Mouse (Mus musculus) MEL (cell line): ENCODE results near the gene Zswim7. TPM values are rescaled to one million over a fixed set of nuclear protein-coding genes. Genes with fewer than 3 reads are reported as not detected.

Experiments
- DNase-seq: peaks from one replicate; pipeline ENCODE4 v3.0.0; 2011; ENCODE audit warnings: low read depth, low spot score
- H3K27ac ChIP-seq: 2 replicates; pipeline ENCODE4 v1.5.1; 2012; ENCODE audit warnings: low read depth, mild to moderate bottlenecking, control low read depth, low read length, moderate library complexity; ENCODE audit not compliant: control insufficient read depth
- H3K27me3 ChIP-seq, 2 experiments: fragments of 150-350 bp in 1 of 2; sonication (generic) in 1 of 2; 2 replicates each; pipeline ENCODE4 v1.6.1; 2012; ENCODE audit warnings: low read length in 2 of 2, mild to moderate bottlenecking in 2 of 2, improper control_type of control experiment in 1 of 2, moderate library complexity in 1 of 2; ENCODE audit not compliant: insufficient read depth in 2 of 2, control insufficient read depth in 1 of 2
- H3K36me3 ChIP-seq, 2 experiments: 2 replicates each; pipeline ENCODE4 v1.6.1; 2012 to 2014; ENCODE audit warnings: low read length in 2 of 2, improper control_type of control experiment in 1 of 2, inconsistent platforms in 1 of 2, mild to moderate bottlenecking in 1 of 2; ENCODE audit not compliant: insufficient read depth in 2 of 2, control insufficient read depth in 1 of 2
- H3K4me1 ChIP-seq, 2 experiments: fragments of 150-350 bp in 1 of 2; sonication (generic) in 1 of 2; 2 replicates each; pipeline ENCODE4 v1.6.1; 2012; ENCODE audit warnings: low read length in 2 of 2, improper control_type of control experiment in 1 of 2, mild to moderate bottlenecking in 1 of 2; ENCODE audit not compliant: insufficient read depth in 2 of 2, control insufficient read depth in 1 of 2
- H3K4me3 ChIP-seq, 2 experiments: fragments of 150-350 bp in 1 of 2; sonication (generic) in 1 of 2; 2 replicates each; pipeline ENCODE4 v1.5.1; 2012; ENCODE audit warnings: low read depth in 2 of 2, low read length in 2 of 2, mild to moderate bottlenecking in 2 of 2, moderate library complexity in 2 of 2, control low read depth in 1 of 2, improper control_type of control experiment in 1 of 2; ENCODE audit not compliant: control insufficient read depth in 1 of 2, insufficient read depth in 1 of 2
- H3K79me2 ChIP-seq: 2 replicates; pipeline ENCODE4 v1.6.1; 2012; ENCODE audit warnings: mild to moderate bottlenecking, low read length, moderate library complexity; ENCODE audit not compliant: control insufficient read depth, poor library complexity, insufficient read depth
- H3K9ac ChIP-seq: 2 replicates; pipeline ENCODE4 v1.6.1; 2012; ENCODE audit warnings: low read depth, mild to moderate bottlenecking, control low read depth, low read length, moderate library complexity; ENCODE audit not compliant: control insufficient read depth, poor library complexity, severe bottlenecking
- H3K9me3 ChIP-seq: fragments of 150-350 bp; sonication (generic); replicated peaks from 2 replicates; pipeline ENCODE4 v1.6.1; 2012; ENCODE audit warnings: mild to moderate bottlenecking, low read length, improper control_type of control experiment, moderate library complexity; ENCODE audit not compliant: insufficient read depth
- CHD1 ChIP-seq: IDR thresholded peaks from 2 replicates; pipeline ENCODE4 v1.6.1; 2012; ENCODE audit warnings: low read depth, mild to moderate bottlenecking, inconsistent platforms, low read length, improper control_type of control experiment
- CHD2 ChIP-seq: IDR thresholded peaks from 2 replicates; pipeline ENCODE4 v1.6.1; 2011; ENCODE audit warnings: low read length, improper control_type of control experiment
- CTCF ChIP-seq, 3 experiments: IDR thresholded peaks in 2 of 3; conservative IDR thresholded peaks in 1 of 3; 2 replicates each; pipeline ENCODE4 v1.5.1; 2011 to 2012; ENCODE audit warnings: low read length in 3 of 3, low read depth in 2 of 3, mild to moderate bottlenecking in 2 of 3, improper control_type of control experiment in 1 of 3, inconsistent platforms in 1 of 3, mixed read lengths in 1 of 3, moderate library complexity in 1 of 3; ENCODE audit not compliant: control insufficient read depth in 1 of 3, insufficient read depth in 1 of 3, poor library complexity in 1 of 3, severe bottlenecking in 1 of 3
- E2F4 ChIP-seq: IDR thresholded peaks from 2 replicates; pipeline ENCODE4 v1.6.1; 2011; ENCODE audit warnings: low read depth, low read length, improper control_type of control experiment, borderline replicate concordance
- EP300 ChIP-seq, 2 experiments: IDR thresholded peaks; 2 replicates each; pipeline ENCODE4 v1.6.1; 2011; ENCODE audit warnings: improper control_type of control experiment in 2 of 2, low read length in 2 of 2, low read depth in 1 of 2, mild to moderate bottlenecking in 1 of 2
- ETS1 ChIP-seq: IDR thresholded peaks from 2 replicates; pipeline ENCODE4 v1.6.1; 2012; ENCODE audit warnings: low read depth, mild to moderate bottlenecking, inconsistent platforms, low read length, improper control_type of control experiment, moderate library complexity
- GATA1 ChIP-seq: IDR thresholded peaks from 2 replicates; pipeline ENCODE4 v1.6.1; 2011; ENCODE audit warnings: low read depth, low read length, improper control_type of control experiment
- HCFC1 ChIP-seq: IDR thresholded peaks from 2 replicates; pipeline ENCODE4 v1.6.1; 2012; ENCODE audit warnings: low read depth, mild to moderate bottlenecking, inconsistent platforms, low read length, improper control_type of control experiment, moderate library complexity
- JUND ChIP-seq: IDR thresholded peaks from 2 replicates; pipeline ENCODE4 v1.6.1; 2011; ENCODE audit warnings: low read depth, mild to moderate bottlenecking, improper control_type of control experiment, low read length
- MAFK ChIP-seq: IDR thresholded peaks from 2 replicates; pipeline ENCODE4 v1.6.1; 2011; ENCODE audit warnings: low read depth, mild to moderate bottlenecking, low read length, improper control_type of control experiment, borderline replicate concordance
- MAX ChIP-seq: IDR thresholded peaks from 2 replicates; pipeline ENCODE4 v1.6.1; 2011; ENCODE audit warnings: low read length, improper control_type of control experiment
- MAZ ChIP-seq: IDR thresholded peaks from 2 replicates; pipeline ENCODE4 v1.6.1; 2012; ENCODE audit warnings: low read depth, mild to moderate bottlenecking, inconsistent platforms, low read length, improper control_type of control experiment
- MEF2A ChIP-seq: IDR thresholded peaks from 2 replicates; pipeline ENCODE4 v1.6.1; 2014; ENCODE audit warnings: low read depth, mild to moderate bottlenecking, inconsistent platforms, low read length, improper control_type of control experiment; ENCODE audit not compliant: poor library complexity, insufficient replicate concordance, severe bottlenecking; ENCODE audit errors: extremely low read depth
- MXI1 ChIP-seq: IDR thresholded peaks from 2 replicates; pipeline ENCODE4 v1.6.1; 2011; ENCODE audit warnings: mild to moderate bottlenecking, low read depth, low read length, improper control_type of control experiment
- MYB ChIP-seq: IDR thresholded peaks from 2 replicates; pipeline ENCODE4 v1.6.1; 2011; ENCODE audit warnings: mild to moderate bottlenecking, low read depth, low read length, improper control_type of control experiment
- MYC ChIP-seq: IDR thresholded peaks from 2 replicates; pipeline ENCODE4 v1.6.1; 2011; ENCODE audit warnings: low read depth, mild to moderate bottlenecking, low read length, improper control_type of control experiment, moderate library complexity
- NRF1 ChIP-seq: IDR thresholded peaks from 2 replicates; pipeline ENCODE4 v1.6.1; 2014; ENCODE audit warnings: low read depth, mild to moderate bottlenecking, inconsistent platforms, low read length, improper control_type of control experiment, moderate library complexity; ENCODE audit not compliant: poor library complexity, insufficient read depth, severe bottlenecking
- POLR2A ChIP-seq, 2 experiments: IDR thresholded peaks; 2 replicates each; pipeline ENCODE4 v1.6.1; 2011 to 2012; ENCODE audit warnings: low read length in 2 of 2, mild to moderate bottlenecking in 2 of 2, control low read depth in 1 of 2, improper control_type of control experiment in 1 of 2, low read depth in 1 of 2, moderate library complexity in 1 of 2; ENCODE audit not compliant: control insufficient read depth in 1 of 2, insufficient read depth in 1 of 2, poor library complexity in 1 of 2
- POLR2AphosphoS5 ChIP-seq: IDR thresholded peaks from 2 replicates; pipeline ENCODE4 v1.6.1; 2012; ENCODE audit warnings: low read depth, borderline replicate concordance, mild to moderate bottlenecking, inconsistent platforms, low read length, moderate library complexity, mixed read lengths
- RAD21 ChIP-seq: IDR thresholded peaks from 2 replicates; pipeline ENCODE4 v1.6.1; 2011; ENCODE audit warnings: mild to moderate bottlenecking, low read depth, low read length, improper control_type of control experiment
- RCOR1 ChIP-seq: IDR thresholded peaks from 2 replicates; pipeline ENCODE4 v1.6.1; 2012; ENCODE audit warnings: low read depth, mild to moderate bottlenecking, inconsistent platforms, low read length, improper control_type of control experiment
- SIN3A ChIP-seq: IDR thresholded peaks from 2 replicates; pipeline ENCODE4 v1.6.1; 2012; ENCODE audit warnings: low read length, improper control_type of control experiment, inconsistent platforms
- SMC3 ChIP-seq: IDR thresholded peaks from 2 replicates; pipeline ENCODE4 v1.6.1; 2011; ENCODE audit warnings: low read depth, low read length, improper control_type of control experiment
- TAL1 ChIP-seq: IDR thresholded peaks from 2 replicates; pipeline ENCODE4 v1.6.1; 2012; ENCODE audit warnings: mild to moderate bottlenecking, inconsistent platforms, low read length, moderate library complexity, mixed read lengths
- TBP ChIP-seq: IDR thresholded peaks from 2 replicates; pipeline ENCODE4 v1.8.0; 2011; ENCODE audit warnings: low read depth, low read length, improper control_type of control experiment
- TCF12 ChIP-seq: IDR thresholded peaks from 2 replicates; pipeline ENCODE4 v1.6.1; 2014; ENCODE audit warnings: low read depth, mild to moderate bottlenecking, inconsistent platforms, low read length, improper control_type of control experiment, moderate library complexity
- UBTF ChIP-seq: IDR thresholded peaks from 2 replicates; pipeline ENCODE4 v1.6.1; 2012; ENCODE audit warnings: low read depth, mild to moderate bottlenecking, inconsistent platforms, low read length, improper control_type of control experiment, moderate library complexity, borderline replicate concordance; ENCODE audit not compliant: insufficient read depth
- USF1 ChIP-seq: IDR thresholded peaks from 2 replicates; pipeline ENCODE4 v1.6.1; 2014; ENCODE audit warnings: low read depth, mild to moderate bottlenecking, inconsistent platforms, low read length, improper control_type of control experiment, moderate library complexity
- ZC3H11A ChIP-seq: IDR thresholded peaks from 2 replicates; pipeline ENCODE4 v1.6.1; 2012; ENCODE audit warnings: low read depth, mild to moderate bottlenecking, inconsistent platforms, low read length, improper control_type of control experiment
- ZNF384 ChIP-seq: IDR thresholded peaks from 2 replicates; pipeline ENCODE4 v1.6.1; 2012; ENCODE audit warnings: low read depth, mild to moderate bottlenecking, inconsistent platforms, low read length, improper control_type of control experiment
- polyA plus RNA-seq, 2 experiments: library from polyadenylated mRNA; stranded (reverse) in 1 of 2; unstranded in 1 of 2; fragments of >175 nt in 1 of 2; fragments of >200 nt in 1 of 2; gene quantifications; 2 replicates each; pipeline versions ENCODE4 v1.2.1 to v1.2.4; 2012; ENCODE audit warnings: low replicate concordance in 2 of 2, low read depth in 1 of 2; ENCODE audit not compliant: insufficient read length in 2 of 2, insufficient read depth in 1 of 2, missing spikeins in 1 of 2
- total RNA-seq: library from RNA; depleted of rRNA; stranded (reverse); fragments of 300-350 nt; gene quantifications from 2 replicates; pipeline ENCODE4 v1.2.3, GENCODE M21; 2012

Zswim7 gene
- total and polyA plus RNA-seq, 3 experiments = 15.1 to 18.7 TPM; not detected in 1

- H3K9ac ChIP-seq = peak overlapping the region; percentile 97
- peak overlapping the region; percentile 84 to 92 for H3K4me3 ChIP-seq
- no peaks in the 10 kb centered on the region for H3K9me3 ChIP-seq
- peak overlapping the region; percentile 56 for H3K27ac ChIP-seq
- peaks cover 0 to 14% of the 10 kb centered on the region in 2 experiments; a peak in 3 of 4 replicates for H3K36me3 ChIP-seq
- H3K27me3 ChIP-seq = no peaks in the 10 kb centered on the region
- TF ChIP-seq ZNF384 = no peak
- no peak for TF ChIP-seq MAFK
- TF ChIP-seq SMC3 = 0 out of 2 replicates have a peak, but pooled peaks have one; percentile 6
- no peak for TF ChIP-seq POLR2A (IDR thresholded peaks at IDR 0.05; ENCODE audit: control insufficient read depth in 1 of 2, insufficient read depth in 1 of 2, low read depth in 1 of 2, low read length in 2 of 2, poor library complexity in 1 of 2)
- TF ChIP-seq GATA1 = no peak
- TF ChIP-seq, all 39 proteins: peak for 1
- DNase-seq = peak; percentile 72
- Histone ChIP-seq H3K4me1 (peaks cover 3 to 8% of the 10 kb centered on the region in 2 experiments; a peak in 3 of 4 replicates), H3K79me2 (peaks cover 8% of the 10 kb centered on the region)
Observed at GRCm38 (mm10) chr11:62281601-62281997, 424 bp upstream of the Zswim7 start.

DNA sequence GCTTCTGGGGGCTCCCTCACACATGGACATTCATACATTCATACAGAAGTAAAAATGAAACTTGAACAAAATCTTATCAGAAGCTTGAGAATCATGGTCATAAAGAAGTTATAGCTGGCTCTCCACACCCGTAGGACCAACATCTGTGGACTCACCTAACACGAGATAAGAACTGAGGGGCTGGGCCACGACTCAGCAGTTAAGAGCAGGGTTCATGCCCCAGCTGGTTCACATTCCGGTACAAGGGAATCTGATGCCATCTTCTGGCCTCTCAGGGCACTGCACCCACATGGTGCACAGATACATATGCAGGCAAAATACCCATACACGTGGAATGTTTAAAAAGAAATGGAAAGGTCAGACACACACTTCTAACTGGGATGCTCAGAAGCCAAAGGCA, 3.1 kb downstream of the Zswim7 start:
- peak overlapping the region; percentile 4 to 42; a peak in 3 of 4 replicates for H3K4me3 ChIP-seq
- H3K36me3 ChIP-seq = peaks cover 0 to 14% of the 10 kb centered on the region in 2 experiments; a peak in 2 of 4 replicates
- H3K9me3 ChIP-seq = no peaks in the 10 kb centered on the region
- DNase-seq = peak; percentile 97
- H3K27ac ChIP-seq = no peak overlapping the region
- H3K9ac ChIP-seq = peak overlapping the region; percentile 19; the same call in 1 of the 2 replicates
- H3K4me1 ChIP-seq = peaks cover 3 to 8% of the 10 kb centered on the region in 2 experiments; a peak in 3 of 4 replicates
- peaks cover 8% of the 10 kb centered on the region for H3K79me2 ChIP-seq
- H3K27me3 ChIP-seq = no peaks in the 10 kb centered on the region
- peak; percentile 92 for TF ChIP-seq MAX
- TF ChIP-seq EP300 (IDR thresholded peaks at IDR 0.05; ENCODE audit: low read depth in 1 of 2, low read length in 2 of 2) = peak; percentile 55 to 70; a peak in 3 of 4 replicates
- peak; percentile 100 for TF ChIP-seq SMC3
- peak; percentile 58 for TF ChIP-seq TCF12
- 0 out of 2 replicates have a peak, but pooled peaks have one; percentile 15 for TF ChIP-seq NRF1
- no peak for TF ChIP-seq UBTF
- no peak for TF ChIP-seq CHD1
- no peak for TF ChIP-seq USF1
- TF ChIP-seq TBP = no peak
- TF ChIP-seq POLR2AphosphoS5 = no peak
- no peak for TF ChIP-seq E2F4
- TF ChIP-seq MEF2A = no peak
- TF ChIP-seq POLR2A (IDR thresholded peaks at IDR 0.05; ENCODE audit: control insufficient read depth in 1 of 2, insufficient read depth in 1 of 2, low read depth in 1 of 2, low read length in 2 of 2, poor library complexity in 1 of 2) = no peak
- TF ChIP-seq MYB = peak; percentile 61; the same call in 1 of the 2 replicates
- TF ChIP-seq GATA1 = peak; percentile 89
- peak; percentile 55; the same call in 1 of the 2 replicates for TF ChIP-seq HCFC1
- TF ChIP-seq CHD2 = no peak
- TF ChIP-seq ETS1 = peak; percentile 90
- TF ChIP-seq ZNF384 = peak; percentile 64
- peak; percentile 100 for TF ChIP-seq ZC3H11A
- TF ChIP-seq MYC = peak; percentile 97
- TF ChIP-seq MAZ = peak; percentile 80
- peak in 2 of 3 experiments; percentile 95 to 96 for TF ChIP-seq CTCF (IDR thresholded peaks at IDR 0.05 in 2 of 3, conservative IDR thresholded peaks at IDR 0.05 in 1 of 3; ENCODE audit: control insufficient read depth in 1 of 3, insufficient read depth in 1 of 3, low read depth in 2 of 3, low read length in 3 of 3, poor library complexity in 1 of 3, severe bottlenecking in 1 of 3)
- TF ChIP-seq TAL1 = peak; percentile 52
- TF ChIP-seq SIN3A = peak; percentile 96
- peak; percentile 69; the same call in 1 of the 2 replicates for TF ChIP-seq RCOR1
- peak; percentile 53; the same call in 1 of the 2 replicates for TF ChIP-seq JUND
- peak; percentile 99 for TF ChIP-seq RAD21
- peak; percentile 95 for TF ChIP-seq MXI1
